Mouse (Mus musculus): ENCODE measurements around the gene Tmem121b. TPM values are rescaled to one million over a fixed set of nuclear protein-coding genes. Genes with fewer than 3 reads are reported as not detected.

The Tmem121b gene
- polyA plus RNA-seq (2012; rRNA removed), result 39.3 and 40.5 TPM in 2 replicates

GRCm38 (mm10) chr6:120493374-120494181 is at the start of gene Tmem121b:
Tmem121b (minus strand) TSS chr6:120493807.
- H3K4me1 ChIP-seq (ENCODE audit: control insufficient read depth, insufficient read depth, low read length), result no peaks in the 10 kb centered on the region; the same call in 1 of the 2 replicates
- H3K4me3 ChIP-seq (ENCODE audit: insufficient read depth, low read length), result peak within 1 kb of the TSS; percentile 94
- TF ChIP-seq POLR2A (IDR thresholded peaks at IDR 0.05; ENCODE audit: extremely low read depth, insufficient read depth, low read length) (peak; percentile 34; the same call in 1 of the 2 replicates), CTCF (IDR thresholded peaks at IDR 0.05; ENCODE audit: extremely low read depth, insufficient read depth, low read length) (no peak)
- peak within 1 kb of the TSS; percentile 98 for H3K27ac ChIP-seq (ENCODE audit: insufficient read depth, low read length)

GRCm38 (mm10) chr6:120542061-120542460 is 48.5 kb upstream of the Tmem121b start:
- TF ChIP-seq CTCF (IDR thresholded peaks at IDR 0.05; ENCODE audit: extremely low read depth, insufficient read depth, low read length) (no peak), POLR2A (IDR thresholded peaks at IDR 0.05; ENCODE audit: extremely low read depth, insufficient read depth, low read length) (no peak)
- no peak overlapping the region for H3K27ac ChIP-seq (ENCODE audit: insufficient read depth, low read length)
- H3K4me3 ChIP-seq (ENCODE audit: insufficient read depth, low read length), result no peak overlapping the region
- H3K4me1 ChIP-seq (ENCODE audit: control insufficient read depth, insufficient read depth, low read length), result no peaks in the 10 kb centered on the region

GRCm38 (mm10) chr6:120541386-120541785 is 47.8 kb upstream of the Tmem121b start:
- Histone ChIP-seq H3K4me3 (ENCODE audit: insufficient read depth, low read length) (no peak overlapping the region), H3K4me1 (ENCODE audit: control insufficient read depth, insufficient read depth, low read length) (no peaks in the 10 kb centered on the region), H3K27ac (ENCODE audit: insufficient read depth, low read length) (no peak overlapping the region)
- TF ChIP-seq CTCF (IDR thresholded peaks at IDR 0.05; ENCODE audit: extremely low read depth, insufficient read depth, low read length) (no peak), POLR2A (IDR thresholded peaks at IDR 0.05; ENCODE audit: extremely low read depth, insufficient read depth, low read length) (no peak)

- Histone ChIP-seq H3K27ac (ENCODE audit: insufficient read depth, low read length) (no peak overlapping the region), H3K4me1 (ENCODE audit: control insufficient read depth, insufficient read depth, low read length) (no peaks in the 10 kb centered on the region), H3K4me3 (ENCODE audit: insufficient read depth, low read length) (no peak overlapping the region)
- TF ChIP-seq CTCF (IDR thresholded peaks at IDR 0.05; ENCODE audit: extremely low read depth, insufficient read depth, low read length) (no peak), POLR2A (IDR thresholded peaks at IDR 0.05; ENCODE audit: extremely low read depth, insufficient read depth, low read length) (no peak)
Observed at GRCm38 (mm10) chr6:120539781-120540231, 46.2 kb upstream of the Tmem121b start.

GRCm38 (mm10) chr6:120539132-120539759 is 45.6 kb upstream of the Tmem121b start:
- no peak overlapping the region for H3K4me3 ChIP-seq (ENCODE audit: insufficient read depth, low read length)
- TF ChIP-seq CTCF (IDR thresholded peaks at IDR 0.05; ENCODE audit: extremely low read depth, insufficient read depth, low read length) (peak; percentile 90), POLR2A (IDR thresholded peaks at IDR 0.05; ENCODE audit: extremely low read depth, insufficient read depth, low read length) (no peak)
- no peaks in the 10 kb centered on the region for H3K4me1 ChIP-seq (ENCODE audit: control insufficient read depth, insufficient read depth, low read length)
- H3K27ac ChIP-seq (ENCODE audit: insufficient read depth, low read length), result no peak overlapping the region

- no peak overlapping the region for H3K4me3 ChIP-seq (ENCODE audit: insufficient read depth, low read length)
- H3K27ac ChIP-seq (ENCODE audit: insufficient read depth, low read length), result no peak overlapping the region
- H3K4me1 ChIP-seq (ENCODE audit: control insufficient read depth, insufficient read depth, low read length), result 0 out of 2 replicates have a peak, but pooled peaks cover 2% of the 10 kb centered on the region
- TF ChIP-seq CTCF (IDR thresholded peaks at IDR 0.05; ENCODE audit: extremely low read depth, insufficient read depth, low read length), result no peak
- no peak for TF ChIP-seq POLR2A (IDR thresholded peaks at IDR 0.05; ENCODE audit: extremely low read depth, insufficient read depth, low read length)
Observed at GRCm38 (mm10) chr6:120536337-120536736, 42.7 kb upstream of the Tmem121b start.

DNA sequence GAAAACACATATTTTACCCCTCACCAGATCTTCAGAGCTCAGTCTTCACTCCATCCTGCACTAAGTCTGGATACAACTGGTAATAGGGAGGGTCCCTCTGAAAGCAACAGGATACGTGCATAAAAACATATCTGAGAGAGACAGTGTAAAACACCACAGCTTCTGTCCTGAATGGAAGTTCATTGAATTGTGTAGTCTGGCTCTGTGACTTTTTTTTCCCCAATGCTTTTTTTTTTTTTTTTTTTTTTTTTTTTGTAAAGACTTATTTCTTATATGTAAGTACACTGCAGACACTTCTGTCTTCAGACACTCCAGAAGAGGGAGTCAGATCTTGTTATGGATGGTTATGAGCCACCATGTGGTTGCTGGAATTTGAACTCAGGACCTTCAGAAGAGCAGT is 39.0 kb upstream of the Tmem121b start:
- Histone ChIP-seq H3K27ac (ENCODE audit: insufficient read depth, low read length) (no peak overlapping the region), H3K4me3 (ENCODE audit: insufficient read depth, low read length) (no peak overlapping the region; the same call in 1 of the 2 replicates), H3K4me1 (ENCODE audit: control insufficient read depth, insufficient read depth, low read length) (peaks cover 6% of the 10 kb centered on the region)
- TF ChIP-seq CTCF (IDR thresholded peaks at IDR 0.05; ENCODE audit: extremely low read depth, insufficient read depth, low read length) (no peak), POLR2A (IDR thresholded peaks at IDR 0.05; ENCODE audit: extremely low read depth, insufficient read depth, low read length) (no peak)

- TF ChIP-seq POLR2A (IDR thresholded peaks at IDR 0.05; ENCODE audit: extremely low read depth, insufficient read depth, low read length) (peak; percentile 82), CTCF (IDR thresholded peaks at IDR 0.05; ENCODE audit: extremely low read depth, insufficient read depth, low read length) (no peak)
- peak within 1 kb of the TSS; percentile 36; the same call in 1 of the 2 replicates for H3K27ac ChIP-seq (ENCODE audit: insufficient read depth, low read length)
- H3K4me3 ChIP-seq (ENCODE audit: insufficient read depth, low read length), result peak within 1 kb of the TSS; percentile 67
- H3K4me1 ChIP-seq (ENCODE audit: control insufficient read depth, insufficient read depth, low read length), result peaks cover 7% of the 10 kb centered on the region
Observed at GRCm38 (mm10) chr6:120531020-120531965, 37.7 kb upstream of the Tmem121b start, which contains the start of gene Hdhd5. Hdhd5 (minus strand) TSS chr6:120531319.

DNA sequence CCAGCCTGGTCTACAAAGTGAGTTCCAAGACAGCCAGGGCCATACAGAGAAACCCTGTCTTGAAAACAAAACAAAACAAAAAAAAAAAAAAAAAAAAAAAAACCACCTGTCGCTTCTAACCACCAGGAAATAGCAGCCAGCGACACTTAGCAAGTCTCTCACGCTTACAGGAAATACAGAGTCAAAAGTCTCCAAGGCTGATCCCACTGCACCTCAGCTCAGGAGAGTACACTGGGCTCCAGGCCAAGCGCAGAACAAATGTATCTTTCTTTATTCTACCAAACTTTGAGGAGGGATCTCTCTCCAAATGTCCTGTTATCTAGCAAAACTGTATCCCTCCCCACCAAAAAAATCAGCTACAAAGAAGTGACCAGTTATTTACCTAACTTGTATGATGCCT is 35.5 kb upstream of the Tmem121b start:
- no peak overlapping the region for H3K27ac ChIP-seq (ENCODE audit: insufficient read depth, low read length)
- no peak for TF ChIP-seq POLR2A (IDR thresholded peaks at IDR 0.05; ENCODE audit: extremely low read depth, insufficient read depth, low read length)
- TF ChIP-seq CTCF (IDR thresholded peaks at IDR 0.05; ENCODE audit: extremely low read depth, insufficient read depth, low read length), result no peak
- peaks cover 7% of the 10 kb centered on the region for H3K4me1 ChIP-seq (ENCODE audit: control insufficient read depth, insufficient read depth, low read length)
- H3K4me3 ChIP-seq (ENCODE audit: insufficient read depth, low read length), result no peak overlapping the region

All from cortical plate, adult 2 months (tissue).